Mouse (Mus musculus) intestine, embryonic 14.5 days (tissue): ENCODE measurements at regions not wholly inside any gene's neighbourhood (a gene's known extent, or its start where the extent isn't known, plus 50 kb on each side); places are given as distances from the start of the nearest gene placed in this dataset.

ENCODE experiments used
- ATAC-seq: fragments of 200-750 bp; cut with Nextera tagmentation; replicated peaks from 2 replicates; pipeline ENCODE4 v1.8.0; 2017; ENCODE audit warnings: low read depth, moderate number of reproducible peaks, moderate TSS enrichment, moderate library complexity; ENCODE audit not compliant: low FRiP score, low TSS enrichment
- DNase-seq: peaks from one replicate; pipeline ENCODE4 v3.0.0-alpha.2; 2018; ENCODE audit warnings: low spot score
- H3K27ac ChIP-seq: fragments of 300-500 bp; sonication (generic); 2 replicates; pipeline ENCODE4 v1.5.1; 2014; ENCODE audit warnings: low read depth, mild to moderate bottlenecking, control low read depth
- H3K27me3 ChIP-seq: fragments of 300-500 bp; sonication (generic); replicated peaks from 2 replicates; pipeline ENCODE4 v1.6.1; 2014; ENCODE audit warnings: low read length, control low read depth; ENCODE audit not compliant: control insufficient read depth, insufficient read depth
- H3K36me3 ChIP-seq: fragments of 300-500 bp; sonication (generic); 2 replicates; pipeline ENCODE4 v1.6.1; 2014; ENCODE audit warnings: low read length, control low read depth; ENCODE audit not compliant: control insufficient read depth, insufficient read depth
- H3K4me1 ChIP-seq: fragments of 300-500 bp; sonication (generic); replicated peaks from 2 replicates; pipeline ENCODE4 v1.6.1; 2014; ENCODE audit warnings: low read length, control low read depth, mixed read lengths; ENCODE audit not compliant: control insufficient read depth, insufficient read depth
- H3K4me2 ChIP-seq: fragments of 300-500 bp; sonication (generic); 2 replicates; pipeline ENCODE4 v1.6.1; 2014; ENCODE audit warnings: low read length
- H3K4me3 ChIP-seq: fragments of 300-500 bp; sonication (generic); 2 replicates; pipeline ENCODE4 v1.5.1; 2014; ENCODE audit warnings: low read depth, low read length, control low read depth, mixed read lengths
- H3K9ac ChIP-seq: fragments of 300-500 bp; sonication (generic); 2 replicates; pipeline ENCODE4 v1.6.1; 2014; ENCODE audit warnings: mild to moderate bottlenecking, low read length
- H3K9me3 ChIP-seq: fragments of 300-500 bp; sonication (generic); 2 replicates; pipeline ENCODE4 v1.6.1; 2016; ENCODE audit warnings: low read length, control low read depth; ENCODE audit not compliant: control insufficient read depth
- WGBS: fragments of 180-500 bp; shearing (Covaris S2); extraction: QIAGEN DNeasy Blood & Tissue Kit; methylation state at CpG from one replicate; pipeline ENCODE4 v1.1.7; 2014; 5-methylcytosine and 5-hydroxymethylcytosine counted together

DNA sequence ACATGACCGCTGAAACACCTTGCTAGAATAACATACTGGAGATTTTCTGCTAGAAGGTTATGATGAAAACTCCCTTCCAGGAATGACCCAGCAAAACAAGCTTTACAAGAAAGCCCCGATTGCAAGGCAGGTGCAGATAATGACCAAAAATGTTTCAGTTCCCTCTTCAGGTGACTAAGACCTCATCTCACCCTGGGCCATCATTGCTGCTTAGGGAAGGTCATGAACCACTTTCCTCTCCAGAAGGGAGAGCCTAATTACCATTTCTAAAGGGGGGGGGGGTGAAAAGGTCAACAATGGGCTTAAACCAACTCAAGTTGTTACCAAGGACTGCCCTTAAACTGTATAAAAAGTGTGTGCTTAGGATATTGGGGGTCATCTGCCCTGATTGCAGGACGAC lies 59.8 kb upstream of the Speer4c start:
- DNase-seq, result no peak
- Histone ChIP-seq H3K27ac (no peak overlapping the region), H3K36me3 (no peaks in the 10 kb centered on the region), H3K9ac (no peak overlapping the region), H3K4me3 (no peak overlapping the region), H3K27me3 (no peaks in the 10 kb centered on the region), H3K4me1 (no peaks in the 10 kb centered on the region), H3K9me3 (no peaks in the 10 kb centered on the region), H3K4me2 (no peak overlapping the region)
- ATAC-seq, result no peak
- WGBS, result 45% methylated on average over 3 of the region's 3 CpGs

DNA sequence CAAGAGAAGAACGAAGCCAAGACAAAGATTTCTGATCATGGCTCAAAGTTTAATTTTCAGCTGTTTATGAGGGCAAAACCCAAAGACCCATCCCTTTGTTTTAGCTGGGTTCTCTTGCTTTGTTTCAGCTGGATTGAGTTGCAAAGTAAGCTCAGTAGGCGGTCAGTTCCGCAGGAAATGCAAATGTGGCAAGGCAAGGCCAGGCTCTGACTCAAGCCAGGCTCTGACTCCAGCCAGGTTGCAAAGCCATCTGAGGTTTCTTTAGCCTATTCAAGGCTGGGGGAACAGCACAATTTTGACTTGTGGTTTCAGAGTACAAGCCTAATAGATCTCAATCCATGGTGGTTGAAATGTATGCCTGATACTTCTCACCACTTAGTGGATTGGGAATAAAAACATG lies 60.5 kb upstream of the Speer4c start:
- Histone ChIP-seq H3K9ac (no peak overlapping the region), H3K27ac (no peak overlapping the region), H3K36me3 (no peaks in the 10 kb centered on the region), H3K9me3 (no peaks in the 10 kb centered on the region), H3K4me3 (no peak overlapping the region), H3K4me2 (no peak overlapping the region), H3K27me3 (no peaks in the 10 kb centered on the region), H3K4me1 (no peaks in the 10 kb centered on the region)
- 41% methylated on average over 3 of the region's 3 CpGs for WGBS
- DNase-seq (no peak), ATAC-seq (no peak)

DNA sequence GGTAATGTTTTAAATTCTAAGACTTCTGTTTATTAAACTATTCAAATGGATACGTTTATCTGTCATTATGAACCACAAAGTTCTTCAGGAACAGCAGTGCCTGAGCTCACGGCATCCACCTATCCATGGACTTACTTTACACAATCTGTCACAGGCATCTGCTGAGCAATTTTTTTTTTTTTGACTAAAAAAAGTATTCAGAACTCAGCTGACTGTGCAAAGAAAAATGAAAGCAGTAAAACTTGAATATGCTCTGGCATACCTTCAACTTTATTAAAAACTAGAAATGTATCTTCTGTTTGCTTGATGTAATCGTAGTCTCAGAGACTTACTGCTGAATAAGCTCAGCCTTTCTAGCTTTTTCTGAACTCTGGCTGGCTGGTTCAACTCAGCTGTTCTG lies 62.0 kb upstream of the Speer4c start:
- Histone ChIP-seq H3K27ac (no peak overlapping the region), H3K4me3 (no peak overlapping the region), H3K27me3 (no peaks in the 10 kb centered on the region), H3K36me3 (no peaks in the 10 kb centered on the region), H3K4me2 (no peak overlapping the region), H3K9me3 (no peaks in the 10 kb centered on the region), H3K9ac (no peak overlapping the region), H3K4me1 (no peaks in the 10 kb centered on the region)
- DNase-seq (no peak), ATAC-seq (no peak)
- 73% methylated on average over 3 of the region's 3 CpGs for WGBS

DNA sequence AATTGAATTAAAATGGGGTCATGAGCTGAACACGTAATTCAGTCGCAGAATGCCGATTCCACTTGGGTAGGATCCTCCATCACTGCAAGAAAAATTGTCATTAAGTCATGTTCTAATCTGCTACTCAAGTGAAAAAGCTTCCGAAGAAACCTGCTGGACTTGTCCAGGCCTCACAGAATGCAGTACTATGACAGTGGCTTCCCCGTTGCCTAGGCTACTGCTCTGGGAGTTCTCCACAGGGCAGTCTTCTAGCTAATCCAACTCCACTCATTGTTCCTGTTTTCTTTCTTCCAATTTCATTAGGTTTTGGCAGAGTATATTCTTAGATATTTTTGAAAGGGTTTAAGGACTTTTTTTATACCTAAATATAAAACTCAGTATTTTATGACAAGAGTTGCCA lies 89.5 kb upstream of the Speer4c start:
- peaks cover 5% of the 10 kb centered on the region; the same call in 1 of the 2 replicates for H3K9me3 ChIP-seq
- no peak overlapping the region for H3K4me3 ChIP-seq
- no peak overlapping the region for H3K4me2 ChIP-seq
- no peaks in the 10 kb centered on the region for H3K36me3 ChIP-seq
- WGBS, result 86% methylated on average over 5 of the region's 5 CpGs
- DNase-seq (no peak), ATAC-seq (no peak)
- H3K4me1 ChIP-seq, result no peaks in the 10 kb centered on the region
- H3K27me3 ChIP-seq, result no peaks in the 10 kb centered on the region
- H3K27ac ChIP-seq, result no peak overlapping the region
- no peak overlapping the region for H3K9ac ChIP-seq

DNA sequence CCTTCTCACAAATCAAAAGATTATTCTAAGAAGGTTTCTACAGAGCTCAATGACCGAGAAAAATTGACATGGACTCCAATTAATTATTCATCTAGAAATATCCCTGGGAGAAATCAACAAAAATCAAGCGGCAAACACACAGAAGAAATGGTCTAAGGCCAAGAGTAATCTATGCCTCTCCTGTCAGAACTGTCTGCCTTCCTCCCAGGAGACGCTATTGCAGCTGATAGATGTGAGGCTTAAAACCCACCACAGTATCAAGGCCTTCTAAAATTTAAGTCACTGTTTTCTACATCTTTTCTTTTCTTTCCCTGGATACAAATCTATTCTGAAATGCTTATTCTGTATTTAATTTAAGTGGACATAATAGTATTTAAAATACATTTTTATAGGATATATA lies 102.8 kb upstream of the Speer4c start:
- 65% methylated on average over 3 of the region's 3 CpGs for WGBS
- no peaks in the 10 kb centered on the region for H3K36me3 ChIP-seq
- no peak for ATAC-seq

DNA sequence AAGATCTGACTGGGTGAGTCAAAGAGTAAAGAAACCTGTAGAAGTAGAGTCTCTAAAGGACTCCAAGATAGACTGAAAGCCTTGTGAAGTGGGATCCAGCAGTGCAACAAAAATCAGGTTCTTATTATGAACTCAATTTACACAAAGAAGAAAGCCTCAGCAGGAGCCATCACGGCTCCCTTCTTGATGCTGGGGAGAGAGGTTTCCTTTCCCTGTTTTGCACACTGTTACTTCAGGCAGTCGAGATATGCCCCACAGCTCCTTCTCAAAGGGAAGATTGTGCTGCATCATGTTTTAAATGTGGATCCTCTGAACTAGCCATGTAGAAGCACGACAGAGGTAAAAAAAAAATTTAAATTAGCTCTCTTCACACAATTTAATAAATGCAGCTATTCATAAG lies 103.3 kb upstream of the Speer4c start:
- Histone ChIP-seq H3K27me3 (no peaks in the 10 kb centered on the region), H3K4me2 (no peak overlapping the region), H3K4me1 (no peaks in the 10 kb centered on the region), H3K36me3 (no peaks in the 10 kb centered on the region), H3K4me3 (no peak overlapping the region), H3K9me3 (no peaks in the 10 kb centered on the region), H3K9ac (no peak overlapping the region), H3K27ac (no peak overlapping the region)
- ATAC-seq (no peak), DNase-seq (no peak)
- 54% methylated on average over 3 of the region's 3 CpGs for WGBS

More for the DNA sequence above, 102.8 kb upstream of the Speer4c start:
- DNase-seq, result no peak
- H3K9ac ChIP-seq, result no peak overlapping the region
- H3K9me3 ChIP-seq, result no peaks in the 10 kb centered on the region
- H3K4me2 ChIP-seq, result no peak overlapping the region
- no peak overlapping the region for H3K27ac ChIP-seq
- no peaks in the 10 kb centered on the region for H3K4me1 ChIP-seq
- no peak overlapping the region for H3K4me3 ChIP-seq
- no peaks in the 10 kb centered on the region for H3K27me3 ChIP-seq

DNA sequence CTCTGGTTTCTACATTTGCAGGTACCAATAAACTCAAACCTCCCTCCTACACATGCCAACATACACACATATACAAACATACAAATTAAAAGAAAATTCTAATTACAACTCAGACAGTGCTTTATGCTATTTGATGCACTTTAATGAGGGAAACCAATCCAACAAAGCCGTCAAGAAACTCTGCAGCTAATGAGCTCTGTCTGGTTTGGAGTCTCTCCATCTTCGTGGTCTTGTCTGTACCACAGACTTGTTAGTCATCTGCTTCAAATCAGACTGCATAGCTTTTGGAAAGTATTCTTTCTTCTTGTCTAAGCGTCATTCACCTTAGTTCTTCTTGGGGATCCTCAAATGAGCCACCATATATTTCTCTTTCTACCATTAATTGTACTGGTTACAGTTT lies 108.9 kb upstream of the Speer4c start:
- Histone ChIP-seq H3K4me3 (no peak overlapping the region), H3K36me3 (no peaks in the 10 kb centered on the region), H3K9me3 (peaks cover under 1% of the 10 kb centered on the region; the same call in 1 of the 2 replicates), H3K27ac (no peak overlapping the region), H3K4me2 (no peak overlapping the region), H3K9ac (no peak overlapping the region), H3K4me1 (no peaks in the 10 kb centered on the region), H3K27me3 (no peaks in the 10 kb centered on the region)
- ATAC-seq (no peak), DNase-seq (no peak)
- 87% methylated on average over 3 of the region's 3 CpGs for WGBS

DNA sequence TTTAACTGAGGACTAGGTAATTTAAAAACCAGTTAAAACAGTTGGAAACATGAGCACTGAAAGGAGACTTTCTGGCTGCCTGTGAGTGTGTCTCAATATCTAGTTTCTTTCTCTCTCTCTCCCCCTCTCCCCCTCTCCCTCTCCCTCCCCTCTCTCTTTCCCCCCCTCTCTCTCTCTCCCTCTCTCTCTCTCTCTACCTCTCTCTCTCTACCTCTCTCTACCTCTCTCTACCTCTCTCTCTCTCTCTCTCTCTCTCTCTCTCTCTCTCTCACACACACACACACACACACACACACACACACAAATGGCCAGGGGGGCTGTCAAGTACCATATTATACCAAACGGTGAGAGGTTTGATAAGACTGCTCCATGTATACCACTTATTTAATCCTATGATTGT lies 103.0 kb upstream of the Cacna2d1 start:
- 79% methylated on average over 1 of the region's 1 CpGs for WGBS
- H3K4me3 ChIP-seq, result no peak overlapping the region
- no peak overlapping the region for H3K4me2 ChIP-seq
- no peak for ATAC-seq
- no peaks in the 10 kb centered on the region for H3K4me1 ChIP-seq
- no peak overlapping the region for H3K27ac ChIP-seq
- H3K9ac ChIP-seq, result no peak overlapping the region
- DNase-seq, result no peak
- no peaks in the 10 kb centered on the region for H3K27me3 ChIP-seq
- peaks cover 3% of the 10 kb centered on the region; the same call in 1 of the 2 replicates for H3K9me3 ChIP-seq
- no peaks in the 10 kb centered on the region for H3K36me3 ChIP-seq

DNA sequence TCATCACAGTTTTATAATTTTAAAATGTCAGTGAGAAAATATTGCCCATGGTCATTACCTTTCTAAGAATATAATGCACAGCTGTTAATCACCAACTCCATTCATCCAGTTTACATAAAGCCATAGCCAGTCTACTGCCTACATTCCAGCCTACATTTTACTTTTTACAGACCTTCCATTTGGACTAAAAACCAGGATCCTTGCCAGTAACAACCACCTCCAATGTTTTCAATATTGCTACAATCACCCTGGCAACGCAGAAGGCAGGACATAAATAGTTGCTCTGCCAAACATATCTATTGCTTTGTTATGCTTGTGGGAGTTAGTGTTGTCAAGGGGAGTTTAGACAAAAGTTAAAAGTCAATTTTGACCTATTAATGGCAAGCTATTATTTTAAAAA lies 102.2 kb upstream of the Cacna2d1 start:
- H3K27me3 ChIP-seq, result no peaks in the 10 kb centered on the region
- no peak for DNase-seq
- no peaks in the 10 kb centered on the region for H3K4me1 ChIP-seq
- ATAC-seq, result no peak
- H3K36me3 ChIP-seq, result no peaks in the 10 kb centered on the region
- no peak overlapping the region for H3K4me2 ChIP-seq
- 66% methylated on average over 1 of the region's 1 CpGs for WGBS
- H3K4me3 ChIP-seq, result no peak overlapping the region
- H3K27ac ChIP-seq, result no peak overlapping the region
- no peak overlapping the region for H3K9ac ChIP-seq
- peaks cover 3% of the 10 kb centered on the region; the same call in 1 of the 2 replicates for H3K9me3 ChIP-seq
